In the genomic region with DNA sequence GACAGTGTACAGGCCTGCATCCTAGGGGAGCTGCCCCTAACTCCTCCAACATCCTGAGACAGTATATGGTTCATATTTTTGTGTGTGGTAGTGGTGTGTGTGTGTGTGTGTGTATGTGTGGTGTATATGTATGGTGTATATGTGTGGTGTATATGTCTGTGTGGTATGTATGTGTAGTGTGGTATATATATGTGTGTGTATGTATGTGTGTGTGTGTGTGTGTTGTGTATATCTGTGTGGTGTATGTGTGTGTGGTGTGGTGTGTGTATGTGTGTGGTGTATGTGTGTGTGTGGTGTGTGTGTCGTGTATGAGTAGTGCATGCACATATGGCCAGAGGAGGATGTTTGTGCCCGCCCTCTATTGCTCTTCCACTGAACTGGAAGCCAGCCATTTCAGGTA, we compare ENCODE assay signal across 18 mouse cellular contexts. TPM values are rescaled to one million over a fixed set of nuclear protein-coding genes. Genes with fewer than 3 reads are reported as not detected.
"Had no signal": no experiment of that assay in that cellular context is flagged by ENCODE, and none has a peak within 500 bp of the region (broad histone marks: within the 10 kb centered on the region; RNA-seq: fewer than 3 reads in every experiment).

No protein-coding gene starts in this region.

- H3K9ac ChIP-seq: limb, embryonic 13.5 days; liver, embryonic 14.5 days; neural tube, embryonic 12.5 days had no signal

- H3K36me3 ChIP-seq: limb, embryonic 13.5 days; neural tube, embryonic 12.5 days had no signal

- H3K4me3 ChIP-seq: layer of hippocampus, adult 2 months; limb, embryonic 13.5 days; myocyte; neural tube, embryonic 12.5 days had no signal

- H3K9me3 ChIP-seq: limb, embryonic 13.5 days; neural tube, embryonic 12.5 days had no signal

- DNase-seq: kidney, adult 8-10 months; kidney, postnatal 4 days; left cerebral cortex, postnatal 4 days; lung, adult 18-20 months; midbrain, embryonic 14.5 days; retina, postnatal 1 day; thymus, postnatal 4 days had no signal

- H3K27ac ChIP-seq: kidney, postnatal 0 days; layer of hippocampus, adult 2 months; limb, embryonic 13.5 days; liver, embryonic 14.5 days; neural tube, embryonic 12.5 days had no signal

- H3K4me2 ChIP-seq: limb, embryonic 13.5 days; neural tube, embryonic 12.5 days had no signal

- H3K4me1 ChIP-seq: limb, embryonic 13.5 days had no signal

RNA-seq across cellular contexts. Expression of gene Bhlhe23, which starts 17.7 kb away (rescaled TPM):
- total RNA-seq: layer of hippocampus, adult 2 months; left cerebral cortex, postnatal 4 days; liver, adult 2 months; megakaryocyte-erythroid progenitor cell, adult 5-6 weeks had no signal
- polyA plus RNA-seq: kidney, postnatal 0 days; liver, adult 2 months; liver, embryonic 14.5 days; lung, embryonic 16.5 days; myocyte; spleen, adult 2 months; stomach, embryonic 16.5 days had no signal
